Mouse (Mus musculus): ENCODE data around the gene Ces2h. TPM values are rescaled to one million over a fixed set of nuclear protein-coding genes. Genes with fewer than 3 reads are reported as not detected.

The Ces2h gene
- total and polyA plus RNA-seq, 2 experiments from 2014 or later: not detected

DNA sequence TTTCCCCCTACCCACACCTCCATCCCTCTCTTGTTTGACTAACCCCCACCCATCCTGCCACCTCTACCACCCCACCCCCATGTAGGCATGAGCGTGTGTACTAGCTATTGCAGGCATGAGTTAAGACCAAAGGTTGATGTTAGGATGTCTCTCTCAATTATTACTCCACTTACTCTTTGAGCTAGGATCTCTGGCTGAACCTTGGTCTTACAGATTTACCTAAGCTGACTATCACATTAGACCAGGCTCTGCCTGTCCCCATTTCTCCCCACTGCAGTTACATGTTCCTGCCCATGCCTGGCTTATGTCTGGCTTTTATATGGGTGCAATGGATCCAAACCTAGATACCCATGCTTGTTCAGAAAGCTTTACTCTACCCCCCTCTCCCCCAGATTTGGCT is 21.3 kb downstream of the Ces2h start:
- WGBS: 64% methylated on average over 1 of the region's 1 CpGs

DNA sequence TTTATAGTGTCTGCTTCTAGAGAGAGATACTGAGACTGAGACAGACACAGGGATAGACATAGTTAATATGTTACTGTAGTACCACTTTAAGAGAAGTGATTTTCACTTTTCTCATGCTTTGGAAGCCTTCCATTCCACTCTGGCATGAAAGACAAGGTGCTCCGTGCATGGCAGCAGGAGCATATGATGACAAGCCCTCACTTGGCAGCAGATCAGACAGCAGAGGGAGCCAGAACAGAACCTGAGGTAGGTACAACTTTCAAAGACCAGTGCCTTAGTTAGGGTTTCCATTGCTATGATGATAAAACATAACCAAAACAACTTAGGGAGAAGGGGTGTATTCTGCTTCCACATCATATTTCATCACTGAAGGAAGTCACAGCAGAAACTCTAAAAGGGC is 22.4 kb downstream of the Ces2h start:
- H3K27ac ChIP-seq (ENCODE audit: low read depth): no peak overlapping the region
- no peaks in the 10 kb centered on the region for H3K9me3 ChIP-seq (replicated peaks; ENCODE audit: control insufficient read depth, low read length)
- H3K9ac ChIP-seq (replicated peaks; ENCODE audit: low read depth, low read length): no peak overlapping the region
- no peak overlapping the region for H3K4me3 ChIP-seq (ENCODE audit: low read depth, low read length)
- ATAC-seq (ENCODE audit: insufficient read depth, low read depth) (no peak), DNase-seq (ENCODE audit: low spot score) (no peak)
- no peak overlapping the region for H3K4me2 ChIP-seq (ENCODE audit: low read depth, low read length)
- TF ChIP-seq CTCF (IDR thresholded peaks at IDR 0.05; ENCODE audit: low read depth) (no peak), EP300 (IDR thresholded peaks at IDR 0.05; ENCODE audit: low read depth) (no peak)
- no peaks in the 10 kb centered on the region for H3K4me1 ChIP-seq (ENCODE audit: control insufficient read depth, insufficient read depth)
- H3K36me3 ChIP-seq (replicated peaks; ENCODE audit: control insufficient read depth, insufficient read depth, low read length): no peaks in the 10 kb centered on the region
- H3K27me3 ChIP-seq (ENCODE audit: control insufficient read depth, insufficient read depth, low read length): no peaks in the 10 kb centered on the region
- WGBS: 32% methylated on average over 1 of the region's 1 CpGs

More for the DNA sequence above, 21.3 kb downstream of the Ces2h start:
- Histone ChIP-seq H3K4me2 (ENCODE audit: low read depth, low read length) (no peak overlapping the region), H3K4me3 (ENCODE audit: low read depth, low read length) (no peak overlapping the region), H3K27me3 (ENCODE audit: control insufficient read depth, insufficient read depth, low read length) (no peaks in the 10 kb centered on the region), H3K9me3 (replicated peaks; ENCODE audit: control insufficient read depth, low read length) (no peaks in the 10 kb centered on the region), H3K36me3 (replicated peaks; ENCODE audit: control insufficient read depth, insufficient read depth, low read length) (no peaks in the 10 kb centered on the region), H3K4me1 (ENCODE audit: control insufficient read depth, insufficient read depth) (no peaks in the 10 kb centered on the region), H3K27ac (ENCODE audit: low read depth) (no peak overlapping the region), H3K9ac (replicated peaks; ENCODE audit: low read depth, low read length) (no peak overlapping the region)
- TF ChIP-seq CTCF (IDR thresholded peaks at IDR 0.05; ENCODE audit: low read depth): no peak
- TF ChIP-seq EP300 (IDR thresholded peaks at IDR 0.05; ENCODE audit: low read depth): no peak
- no peak for ATAC-seq (ENCODE audit: insufficient read depth, low read depth)
- DNase-seq (ENCODE audit: low spot score): no peak

DNA sequence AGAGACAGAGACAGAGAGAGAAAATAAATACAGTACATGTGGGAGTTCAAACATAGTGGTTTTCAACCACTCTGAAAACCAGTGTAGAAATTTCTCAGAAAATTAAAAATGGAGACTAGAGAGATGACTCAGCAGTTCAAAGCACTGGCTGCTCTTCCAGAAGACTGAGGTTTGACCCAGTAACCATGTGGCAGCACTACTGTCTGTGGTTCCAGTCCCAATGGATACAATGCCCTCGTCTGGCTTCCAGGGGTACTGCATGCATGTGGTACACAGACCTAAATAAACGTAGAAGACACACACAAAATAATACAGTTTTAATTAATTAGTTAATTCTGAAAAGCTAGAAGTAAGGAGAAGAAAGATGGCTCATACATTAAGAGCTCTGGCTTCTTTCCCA is 24.4 kb downstream of the Ces2h start:
- H3K27ac ChIP-seq (ENCODE audit: low read depth): no peak overlapping the region
- WGBS: 58% methylated on average over 2 of the region's 2 CpGs
- no peak for DNase-seq (ENCODE audit: low spot score)
- H3K4me3 ChIP-seq (ENCODE audit: low read depth, low read length): no peak overlapping the region
- TF ChIP-seq EP300 (IDR thresholded peaks at IDR 0.05; ENCODE audit: low read depth): no peak
- TF ChIP-seq CTCF (IDR thresholded peaks at IDR 0.05; ENCODE audit: low read depth): peak; percentile 23; the same call in 1 of the 2 replicates
- no peaks in the 10 kb centered on the region for H3K27me3 ChIP-seq (ENCODE audit: control insufficient read depth, insufficient read depth, low read length)
- no peak overlapping the region for H3K4me2 ChIP-seq (ENCODE audit: low read depth, low read length)
- no peak overlapping the region for H3K9ac ChIP-seq (replicated peaks; ENCODE audit: low read depth, low read length)
- no peak for ATAC-seq (ENCODE audit: insufficient read depth, low read depth)
- H3K4me1 ChIP-seq (ENCODE audit: control insufficient read depth, insufficient read depth): no peaks in the 10 kb centered on the region
- H3K36me3 ChIP-seq (replicated peaks; ENCODE audit: control insufficient read depth, insufficient read depth, low read length): no peaks in the 10 kb centered on the region
- no peaks in the 10 kb centered on the region for H3K9me3 ChIP-seq (replicated peaks; ENCODE audit: control insufficient read depth, low read length)

DNA sequence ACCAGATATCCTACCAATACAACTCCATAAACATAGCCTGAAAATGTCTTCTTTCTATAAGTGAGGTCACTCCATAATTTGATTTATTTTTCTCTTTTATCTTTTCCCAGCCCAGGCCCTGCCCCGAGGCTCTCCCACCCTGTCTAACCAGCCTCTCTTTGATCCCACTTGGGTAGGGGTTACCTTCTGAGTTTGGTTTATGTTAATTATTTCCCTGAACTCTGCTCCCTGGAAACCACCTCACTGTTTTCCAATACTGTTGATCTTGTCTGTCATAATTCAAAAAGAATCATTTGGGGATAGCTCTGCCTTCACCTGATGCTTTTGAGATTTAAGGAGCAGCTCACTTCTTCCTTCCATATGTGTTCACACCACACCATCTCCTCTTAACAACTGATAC is 42.9 kb downstream of the Ces2h start:
- ATAC-seq (ENCODE audit: insufficient read depth, low read depth) (no peak), DNase-seq (ENCODE audit: low spot score) (no peak)
- WGBS: 56% methylated on average over 1 of the region's 1 CpGs

DNA sequence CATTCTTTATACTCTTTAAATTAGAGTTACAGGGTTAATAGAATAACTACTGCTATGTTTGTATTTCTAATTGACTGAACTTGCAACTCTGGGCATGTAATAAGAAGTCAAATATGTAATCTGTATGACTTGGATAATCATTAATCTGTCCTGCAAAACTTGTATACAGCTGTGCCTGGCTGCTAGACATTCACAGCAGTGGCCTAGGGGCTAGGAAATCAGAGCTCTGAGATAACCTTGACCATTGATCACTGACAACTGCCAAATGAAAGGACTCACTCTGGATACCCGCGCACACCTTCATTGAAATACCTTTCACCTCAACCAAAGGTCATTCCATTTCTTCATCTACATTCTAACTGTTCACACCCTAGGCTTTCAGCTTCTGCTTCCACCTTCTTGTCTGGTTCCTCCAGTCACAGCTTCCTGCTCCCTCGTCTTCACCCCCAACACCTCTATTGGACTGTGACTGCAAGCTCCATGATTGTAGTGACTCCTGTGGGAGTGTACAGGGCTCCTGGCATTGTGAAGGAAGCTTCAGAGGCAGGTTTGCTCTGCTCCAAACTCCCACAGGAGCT is 45.3 kb downstream of the Ces2h start:
- Histone ChIP-seq H3K27me3 (ENCODE audit: control insufficient read depth, insufficient read depth, low read length) (no peaks in the 10 kb centered on the region), H3K4me1 (ENCODE audit: control insufficient read depth, insufficient read depth) (no peaks in the 10 kb centered on the region), H3K9ac (replicated peaks; ENCODE audit: low read depth, low read length) (no peak overlapping the region), H3K4me3 (ENCODE audit: low read depth, low read length) (no peak overlapping the region), H3K36me3 (replicated peaks; ENCODE audit: control insufficient read depth, insufficient read depth, low read length) (no peaks in the 10 kb centered on the region), H3K9me3 (replicated peaks; ENCODE audit: control insufficient read depth, low read length) (no peaks in the 10 kb centered on the region), H3K4me2 (ENCODE audit: low read depth, low read length) (no peak overlapping the region), H3K27ac (ENCODE audit: low read depth) (no peak overlapping the region)
- no peak for DNase-seq (ENCODE audit: low spot score)
- 78% methylated on average over 3 of the region's 3 CpGs for WGBS
- TF ChIP-seq EP300 (IDR thresholded peaks at IDR 0.05; ENCODE audit: low read depth): no peak
- ATAC-seq (ENCODE audit: insufficient read depth, low read depth): no peak

More for the DNA sequence above, 42.9 kb downstream of the Ces2h start:
- Histone ChIP-seq H3K4me3 (ENCODE audit: low read depth, low read length) (no peak overlapping the region), H3K27ac (ENCODE audit: low read depth) (no peak overlapping the region), H3K36me3 (replicated peaks; ENCODE audit: control insufficient read depth, insufficient read depth, low read length) (no peaks in the 10 kb centered on the region), H3K4me2 (ENCODE audit: low read depth, low read length) (no peak overlapping the region), H3K9me3 (replicated peaks; ENCODE audit: control insufficient read depth, low read length) (no peaks in the 10 kb centered on the region), H3K4me1 (ENCODE audit: control insufficient read depth, insufficient read depth) (no peaks in the 10 kb centered on the region), H3K9ac (replicated peaks; ENCODE audit: low read depth, low read length) (no peak overlapping the region), H3K27me3 (ENCODE audit: control insufficient read depth, insufficient read depth, low read length) (no peaks in the 10 kb centered on the region)
- TF ChIP-seq CTCF (IDR thresholded peaks at IDR 0.05; ENCODE audit: low read depth) (no peak), EP300 (IDR thresholded peaks at IDR 0.05; ENCODE audit: low read depth) (no peak)

DNA sequence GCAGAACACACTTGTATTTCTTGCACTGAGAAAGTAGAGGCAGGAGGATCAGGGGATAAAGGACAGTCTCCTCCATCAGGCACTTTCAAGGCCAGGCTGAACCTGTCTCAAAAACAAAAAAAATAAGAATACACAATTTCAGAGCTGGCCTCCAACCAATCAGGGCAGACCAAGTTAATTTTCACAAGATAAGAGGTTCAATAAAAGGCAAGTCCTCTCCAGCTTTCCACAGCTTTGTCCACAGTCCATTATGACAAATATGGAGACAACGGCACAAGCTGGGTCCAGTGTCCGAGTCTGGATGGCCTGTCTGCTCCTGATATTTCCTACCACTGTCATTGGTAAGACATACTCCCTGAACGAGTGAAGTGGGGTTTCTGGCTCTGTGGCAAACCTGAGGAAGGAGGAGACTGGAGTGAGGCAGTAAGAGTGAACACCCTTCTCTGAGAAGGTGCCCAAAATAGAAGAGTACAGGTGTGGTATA is 47.8 kb downstream of the Ces2h start, which contains the start of gene Ces3a:
Gene Ces3a (plus strand): TSS at position 231 of the 484 bp plus-strand sequence.
- ATAC-seq (ENCODE audit: insufficient read depth, low read depth) (no peak), DNase-seq (ENCODE audit: low spot score) (no peak)

More for the DNA sequence above, 47.8 kb downstream of the Ces2h start, which contains the start of gene Ces3a:
- 68% methylated on average over 3 of the region's 3 CpGs for WGBS
- H3K4me1 ChIP-seq (ENCODE audit: control insufficient read depth, insufficient read depth): no peaks in the 10 kb centered on the region
- H3K4me2 ChIP-seq (ENCODE audit: low read depth, low read length): no peak within 1 kb of the TSS
- H3K9ac ChIP-seq (replicated peaks; ENCODE audit: low read depth, low read length): no peak within 1 kb of the TSS
- H3K4me3 ChIP-seq (ENCODE audit: low read depth, low read length): no peak within 1 kb of the TSS
- no peaks in the 10 kb centered on the region for H3K36me3 ChIP-seq (replicated peaks; ENCODE audit: control insufficient read depth, insufficient read depth, low read length)
- no peak within 1 kb of the TSS for H3K27ac ChIP-seq (ENCODE audit: low read depth)
- no peaks in the 10 kb centered on the region for H3K9me3 ChIP-seq (replicated peaks; ENCODE audit: control insufficient read depth, low read length)
- TF ChIP-seq EP300 (IDR thresholded peaks at IDR 0.05; ENCODE audit: low read depth): no peak
- TF ChIP-seq CTCF (IDR thresholded peaks at IDR 0.05; ENCODE audit: low read depth): no peak
- no peaks in the 10 kb centered on the region for H3K27me3 ChIP-seq (ENCODE audit: control insufficient read depth, insufficient read depth, low read length)

Data from heart, postnatal 0 days (tissue).